Comparison of ENCODE assay signal across 17 mouse cellular contexts in the genomic region with DNA sequence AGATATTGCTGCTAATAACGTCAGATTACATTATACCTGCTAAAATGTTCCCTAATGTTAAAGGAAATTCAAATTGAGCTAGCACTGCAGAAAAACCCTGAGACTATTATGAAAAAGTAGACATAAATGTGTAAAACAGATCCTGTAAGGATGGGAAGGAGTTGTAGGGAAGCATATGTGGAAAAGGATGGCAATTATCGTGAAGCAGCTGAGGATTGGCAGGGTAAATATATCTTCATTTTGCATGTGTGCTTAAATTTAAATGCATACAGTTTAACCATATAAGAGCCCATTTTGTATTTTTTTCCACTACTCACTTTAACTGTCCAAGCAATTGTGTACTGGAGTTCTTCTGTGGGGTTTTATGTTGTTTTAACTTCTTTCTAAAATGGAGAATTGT.
"Had no signal": no experiment of that assay in that cellular context is flagged by ENCODE, and none has a peak within 500 bp of the region (broad histone marks: within the 10 kb centered on the region; RNA-seq: fewer than 3 reads in every experiment).

No protein-coding gene starts in this region.

- H3K27ac ChIP-seq: lung, embryonic 15.5 days; macrophage; midbrain, embryonic 13.5 days; midbrain, embryonic 15.5 days; neural tube, embryonic 12.5 days; stomach, embryonic 15.5 days; stomach, postnatal 0 days had no signal

- H3K9ac ChIP-seq: liver, postnatal 0 days; lung, embryonic 15.5 days; midbrain, embryonic 13.5 days; midbrain, embryonic 15.5 days; neural tube, embryonic 12.5 days; stomach, embryonic 15.5 days had no signal

- H3K4me1 ChIP-seq: lung, embryonic 15.5 days; megakaryocyte, embryonic 14.5 days; midbrain, embryonic 13.5 days; midbrain, embryonic 15.5 days; neural tube, embryonic 12.5 days; stomach, embryonic 15.5 days had no signal

- H3K4me3 ChIP-seq: lung, embryonic 15.5 days; megakaryocyte, embryonic 14.5 days; midbrain, embryonic 13.5 days; midbrain, embryonic 15.5 days; neural tube, embryonic 12.5 days; stomach, embryonic 15.5 days had no signal

- H3K36me3 ChIP-seq: lung, embryonic 15.5 days; midbrain, embryonic 13.5 days; midbrain, embryonic 15.5 days; neural tube, embryonic 12.5 days; stomach, embryonic 15.5 days had no signal

- H3K4me2 ChIP-seq: lung, embryonic 15.5 days; midbrain, embryonic 11.5 days; midbrain, embryonic 13.5 days; midbrain, embryonic 15.5 days; neural tube, embryonic 12.5 days; stomach, embryonic 15.5 days had no signal

- DNase-seq: liver, postnatal 0 days; lung, adult 2 months; lung, postnatal 14 days; lung, postnatal 36 days; right cerebral cortex, postnatal 14 days; thymus, adult 2 months; thymus, postnatal 25 days had no signal

- H3K27me3 ChIP-seq: lung, embryonic 15.5 days; megakaryocyte, embryonic 14.5 days; midbrain, embryonic 13.5 days; midbrain, embryonic 15.5 days; neural tube, embryonic 12.5 days; stomach, embryonic 15.5 days had no signal

- H3K9me3 ChIP-seq: lung, embryonic 15.5 days; megakaryocyte, embryonic 14.5 days; midbrain, embryonic 13.5 days; midbrain, embryonic 15.5 days; neural tube, embryonic 12.5 days; stomach, embryonic 15.5 days had no signal

- ATAC-seq: liver, postnatal 0 days; lung, postnatal 0 days; midbrain, embryonic 13.5 days; midbrain, embryonic 15.5 days had no signal
